Mouse (Mus musculus): ENCODE measurements around the gene St6galnac4. TPM values are rescaled to one million over a fixed set of nuclear protein-coding genes. Genes with fewer than 3 reads are reported as not detected.

St6galnac4 gene
- polyA plus RNA-seq, 1 experiment from 2014 or later, result 18.9 TPM

DNA sequence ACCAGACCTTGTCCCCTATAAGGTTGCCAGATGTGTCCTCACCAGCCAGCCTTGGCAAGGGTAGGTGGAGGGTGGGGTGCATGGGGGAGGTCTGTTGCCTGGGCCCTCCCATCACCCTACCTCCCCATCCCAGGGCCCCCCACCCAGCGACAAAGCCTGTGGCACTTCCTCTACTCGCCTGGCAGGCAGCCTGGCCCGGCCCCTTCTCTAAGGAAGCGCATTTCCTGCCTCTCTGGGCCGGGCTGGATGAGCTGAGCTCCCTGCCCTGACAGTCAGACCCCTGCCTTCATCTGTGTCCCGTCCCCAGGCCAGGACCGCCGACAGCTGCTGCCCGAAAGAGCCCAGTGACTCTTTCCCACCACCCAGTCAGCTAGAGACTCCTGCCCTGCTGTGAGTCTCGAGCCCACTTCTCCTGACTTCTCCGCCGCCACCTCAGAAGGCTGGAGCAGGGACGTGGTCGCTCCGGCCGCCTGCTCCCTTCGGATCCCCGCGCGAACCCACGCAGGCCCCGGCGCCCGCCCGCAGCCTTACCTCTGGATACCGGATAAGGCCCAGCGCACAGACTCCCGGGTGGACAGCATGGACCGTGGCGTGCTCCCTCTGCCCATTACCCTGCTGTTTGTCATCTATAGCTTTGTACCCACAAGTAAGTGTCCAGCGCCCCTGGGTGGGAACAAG is 59.6 kb downstream of the St6galnac4 start, which contains the start of gene Eng:
TSS of gene Eng (plus strand) at position 217 of the 678 bp plus-strand sequence.
- Histone ChIP-seq H3K27me3 (replicated peaks) (no peaks in the 10 kb centered on the region), H3K27ac (peak within 1 kb of the TSS; percentile 53), H3K4me1 (peaks cover 49% of the 10 kb centered on the region), H3K4me3 (peak within 1 kb of the TSS; percentile 51), H3K9me3 (replicated peaks) (no peaks in the 10 kb centered on the region), H3K36me3 (peaks cover 3% of the 10 kb centered on the region; the same call in 1 of the 2 replicates), H3K4me2 (peak within 1 kb of the TSS; percentile 61), H3K9ac (peak within 1 kb of the TSS; percentile 60)
- ATAC-seq, result 0 out of 2 replicates have a peak, but pooled peaks have one; percentile 20
- 26% methylated on average over 31 of the region's 31 CpGs for WGBS (ENCODE audit: insufficient replicate concordance)

DNA sequence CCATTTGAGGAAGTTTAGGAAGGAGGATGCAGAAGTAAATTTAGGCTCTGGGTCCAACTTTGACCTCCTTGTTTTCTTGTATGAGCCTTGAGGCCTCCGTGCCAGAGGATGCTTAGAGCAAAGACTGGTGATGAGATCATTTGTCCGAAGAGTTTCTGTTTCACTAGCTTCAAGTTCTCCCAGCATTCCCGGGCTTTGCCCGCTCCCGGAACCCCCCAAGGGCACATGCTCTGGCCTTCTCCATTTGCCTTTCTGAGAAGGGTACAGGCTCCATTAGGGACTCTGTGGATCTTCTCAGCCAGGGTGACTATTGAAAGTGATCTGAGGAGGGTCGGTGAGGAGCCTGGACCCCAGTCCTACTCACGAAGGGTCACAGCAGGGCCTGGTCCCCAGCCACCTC is 60.5 kb downstream of the St6galnac4 start:
- Histone ChIP-seq H3K27me3 (replicated peaks) (no peaks in the 10 kb centered on the region), H3K27ac (no peak overlapping the region), H3K4me1 (peaks cover 49% of the 10 kb centered on the region), H3K4me3 (peak overlapping the region; percentile 51), H3K9ac (no peak overlapping the region), H3K36me3 (peaks cover 3% of the 10 kb centered on the region; the same call in 1 of the 2 replicates), H3K9me3 (replicated peaks) (no peaks in the 10 kb centered on the region), H3K4me2 (peak overlapping the region; percentile 61)
- whole genome bisulfite sequencing (ENCODE audit: insufficient replicate concordance), result 63% methylated on average over 7 of the region's 7 CpGs
- ATAC-seq, result no peak

Other genes with a start within 250 kb of the St6galnac4 start
- 24.8 and 27.1 TPM in 2 replicates for gene Ciz1, start 234.8 kb upstream of the St6galnac4 start, polyA plus RNA-seq (2016; fragmentation: Nextera tagmentation; extraction: Ambion mirVana)
- gene Dnm1, start 233.8 kb upstream of the St6galnac4 start, polyA plus RNA-seq (2016; fragmentation: Nextera tagmentation; extraction: Ambion mirVana), result 2.4 and 3.1 TPM in 2 replicates
- gene 1110008P14Rik, start 205.2 kb upstream of the St6galnac4 start, polyA plus RNA-seq (2016; fragmentation: Nextera tagmentation; extraction: Ambion mirVana), result 36.2 and 40.6 TPM in 2 replicates
- 15.2 and 17.7 TPM in 2 replicates for gene Lcn2, start 198.8 kb upstream of the St6galnac4 start, polyA plus RNA-seq (2016; fragmentation: Nextera tagmentation; extraction: Ambion mirVana)
- 19.3 and 21.1 TPM in 2 replicates for gene Ptges2, start 191.2 kb upstream of the St6galnac4 start, polyA plus RNA-seq (2016; fragmentation: Nextera tagmentation; extraction: Ambion mirVana)
- gene Naif1, start 136.6 kb upstream of the St6galnac4 start, polyA plus RNA-seq (2016; fragmentation: Nextera tagmentation; extraction: Ambion mirVana), result 2.9 and 3.2 TPM in 2 replicates
- gene Slc25a25, start 135.7 kb upstream of the St6galnac4 start, polyA plus RNA-seq (2016; fragmentation: Nextera tagmentation; extraction: Ambion mirVana), result 11.4 and 11.9 TPM in 2 replicates
- 2.4 and 2.5 TPM in 2 replicates for gene Fam102a, start 51.8 kb upstream of the St6galnac4 start, polyA plus RNA-seq (2016; fragmentation: Nextera tagmentation; extraction: Ambion mirVana)
- 69.5 and 73.8 TPM in 2 replicates for gene Dpm2, start 16.2 kb upstream of the St6galnac4 start, polyA plus RNA-seq (2016; fragmentation: Nextera tagmentation; extraction: Ambion mirVana)
- gene Pip5kl1, start 12.3 kb upstream of the St6galnac4 start, polyA plus RNA-seq (2016; fragmentation: Nextera tagmentation; extraction: Ambion mirVana), result 0.13 TPM in 1 of 2 replicates, not detected in the other
- gene 9430097D07Rik, start 11.4 kb upstream of the St6galnac4 start, polyA plus RNA-seq (2016; fragmentation: Nextera tagmentation; extraction: Ambion mirVana), result not detected in 2 replicates
- gene St6galnac6, start 12.6 kb downstream of the St6galnac4 start, polyA plus RNA-seq (2016; fragmentation: Nextera tagmentation; extraction: Ambion mirVana), result 14.5 and 15.4 TPM in 2 replicates
- gene Ak1, start 34.7 kb downstream of the St6galnac4 start, polyA plus RNA-seq (2016; fragmentation: Nextera tagmentation; extraction: Ambion mirVana), result 2.6 TPM in 2 replicates
- 32.4 and 35.4 TPM in 2 replicates for gene Eng, start 59.5 kb downstream of the St6galnac4 start, polyA plus RNA-seq (2016; fragmentation: Nextera tagmentation; extraction: Ambion mirVana)
- 32.8 and 35.8 TPM in 2 replicates for gene Fpgs, start 117.0 kb downstream of the St6galnac4 start, polyA plus RNA-seq (2016; fragmentation: Nextera tagmentation; extraction: Ambion mirVana)
- 85.3 and 86.1 TPM in 2 replicates for gene Cdk9, start 126.0 kb downstream of the St6galnac4 start, polyA plus RNA-seq (2016; fragmentation: Nextera tagmentation; extraction: Ambion mirVana)
- gene Sh2d3c, start 134.0 kb downstream of the St6galnac4 start, polyA plus RNA-seq (2016; fragmentation: Nextera tagmentation; extraction: Ambion mirVana), result 9.7 and 10.1 TPM in 2 replicates
- not detected in 2 replicates for gene 6330409D20Rik, start 153.9 kb downstream of the St6galnac4 start, polyA plus RNA-seq (2016; fragmentation: Nextera tagmentation; extraction: Ambion mirVana)
- gene Tor2a, start 170.1 kb downstream of the St6galnac4 start, polyA plus RNA-seq (2016; fragmentation: Nextera tagmentation; extraction: Ambion mirVana), result 35.9 and 36.6 TPM in 2 replicates
- 0.12 and 0.26 TPM in 2 replicates for gene Ttc16, start 188.5 kb downstream of the St6galnac4 start, polyA plus RNA-seq (2016; fragmentation: Nextera tagmentation; extraction: Ambion mirVana)
- 3.3 and 3.5 TPM in 2 replicates for gene Ptrh1, start 188.7 kb downstream of the St6galnac4 start, polyA plus RNA-seq (2016; fragmentation: Nextera tagmentation; extraction: Ambion mirVana)
- gene Cfap157, start 197.3 kb downstream of the St6galnac4 start, polyA plus RNA-seq (2016; fragmentation: Nextera tagmentation; extraction: Ambion mirVana), result 0.44 and 0.54 TPM in 2 replicates

Measured in liver, embryonic 12.5 days (tissue).